Mouse (Mus musculus): ENCODE data around the gene Gch1. TPM values are rescaled to one million over a fixed set of nuclear protein-coding genes. Genes with fewer than 3 reads are reported as not detected.

Gch1 gene
- polyA plus RNA-seq, 1 experiment from 2014 or later: 3.0 TPM

GRCm38 (mm10) chr14:47176226-47176625 lies 13.0 kb downstream of the Gch1 start:
- no peaks in the 10 kb centered on the region for H3K9me3 ChIP-seq
- no peak overlapping the region for H3K27ac ChIP-seq
- H3K4me1 ChIP-seq (replicated peaks): no peaks in the 10 kb centered on the region
- no peak overlapping the region for H3K9ac ChIP-seq
- H3K27me3 ChIP-seq: no peaks in the 10 kb centered on the region
- H3K36me3 ChIP-seq: no peaks in the 10 kb centered on the region
- no peak overlapping the region for H3K4me3 ChIP-seq
- WGBS: 94% methylated on average over 5 of the region's 5 CpGs
- no peak for ATAC-seq (ENCODE audit: low FRiP score)
- no peak overlapping the region for H3K4me2 ChIP-seq

GRCm38 (mm10) chr14:47175136-47175535 lies 14.1 kb downstream of the Gch1 start:
- 85% methylated on average over 5 of the region's 5 CpGs for WGBS
- no peak for ATAC-seq (ENCODE audit: low FRiP score)
- no peak overlapping the region for H3K27ac ChIP-seq

GRCm38 (mm10) chr14:47172073-47172472 lies 17.1 kb downstream of the Gch1 start:
- no peak overlapping the region for H3K27ac ChIP-seq
- no peak overlapping the region for H3K4me2 ChIP-seq
- H3K4me3 ChIP-seq: no peak overlapping the region
- H3K27me3 ChIP-seq: no peaks in the 10 kb centered on the region
- no peaks in the 10 kb centered on the region for H3K9me3 ChIP-seq
- no peak for ATAC-seq (ENCODE audit: low FRiP score)
- no peaks in the 10 kb centered on the region for H3K36me3 ChIP-seq
- no peaks in the 10 kb centered on the region for H3K4me1 ChIP-seq (replicated peaks)
- H3K9ac ChIP-seq: no peak overlapping the region
- WGBS: 83% methylated on average over 5 of the region's 5 CpGs

More at GRCm38 (mm10) chr14:47175136-47175535, 14.1 kb downstream of the Gch1 start:
- Histone ChIP-seq H3K4me1 (replicated peaks) (no peaks in the 10 kb centered on the region), H3K36me3 (no peaks in the 10 kb centered on the region), H3K27me3 (no peaks in the 10 kb centered on the region), H3K9ac (no peak overlapping the region), H3K9me3 (no peaks in the 10 kb centered on the region), H3K4me3 (no peak overlapping the region), H3K4me2 (no peak overlapping the region)

GRCm38 (mm10) chr14:47170499-47171109 lies 18.6 kb downstream of the Gch1 start:
- Histone ChIP-seq H3K27me3 (no peaks in the 10 kb centered on the region), H3K27ac (no peak overlapping the region), H3K36me3 (no peaks in the 10 kb centered on the region), H3K9me3 (no peaks in the 10 kb centered on the region), H3K4me2 (no peak overlapping the region), H3K9ac (no peak overlapping the region), H3K4me3 (no peak overlapping the region), H3K4me1 (replicated peaks) (no peaks in the 10 kb centered on the region)
- WGBS: 70% methylated on average over 3 of the region's 3 CpGs
- ATAC-seq (ENCODE audit: low FRiP score): no peak

- H3K4me2 ChIP-seq: no peak overlapping the region
- no peaks in the 10 kb centered on the region for H3K4me1 ChIP-seq (replicated peaks)
- ATAC-seq (ENCODE audit: low FRiP score): no peak
- no peaks in the 10 kb centered on the region for H3K27me3 ChIP-seq
- 81% methylated on average over 9 of the region's 9 CpGs for WGBS
- no peak overlapping the region for H3K27ac ChIP-seq
- no peak overlapping the region for H3K4me3 ChIP-seq
- H3K9ac ChIP-seq: no peak overlapping the region
- H3K36me3 ChIP-seq: no peaks in the 10 kb centered on the region
- no peaks in the 10 kb centered on the region for H3K9me3 ChIP-seq
These were observed 19.4 kb downstream of the Gch1 start for GRCm38 (mm10) chr14:47169677-47170410.

- Histone ChIP-seq H3K27me3 (no peaks in the 10 kb centered on the region), H3K4me1 (replicated peaks) (no peaks in the 10 kb centered on the region), H3K9ac (no peak overlapping the region), H3K9me3 (no peaks in the 10 kb centered on the region), H3K4me3 (no peak overlapping the region), H3K36me3 (no peaks in the 10 kb centered on the region), H3K4me2 (no peak overlapping the region), H3K27ac (no peak overlapping the region)
- ATAC-seq (ENCODE audit: low FRiP score): no peak
- 95% methylated on average over 5 of the region's 5 CpGs for WGBS
These were observed 23.5 kb downstream of the Gch1 start for GRCm38 (mm10) chr14:47165741-47166140.

GRCm38 (mm10) chr14:47165117-47165516 lies 24.1 kb downstream of the Gch1 start:
- Histone ChIP-seq H3K27ac (no peak overlapping the region), H3K4me2 (no peak overlapping the region)

GRCm38 (mm10) chr14:47161921-47162427 lies 27.2 kb downstream of the Gch1 start:
- Histone ChIP-seq H3K27ac (no peak overlapping the region), H3K9ac (no peak overlapping the region), H3K27me3 (no peaks in the 10 kb centered on the region), H3K4me2 (no peak overlapping the region), H3K4me1 (replicated peaks) (no peaks in the 10 kb centered on the region), H3K36me3 (no peaks in the 10 kb centered on the region), H3K4me3 (no peak overlapping the region), H3K9me3 (no peaks in the 10 kb centered on the region)
- no peak for ATAC-seq (ENCODE audit: low FRiP score)
- WGBS: 85% methylated on average over 3 of the region's 5 CpGs

More at GRCm38 (mm10) chr14:47165117-47165516, 24.1 kb downstream of the Gch1 start:
- ATAC-seq (ENCODE audit: low FRiP score): no peak
- Histone ChIP-seq H3K9ac (no peak overlapping the region), H3K27me3 (no peaks in the 10 kb centered on the region), H3K4me3 (no peak overlapping the region), H3K9me3 (no peaks in the 10 kb centered on the region), H3K36me3 (no peaks in the 10 kb centered on the region), H3K4me1 (replicated peaks) (no peaks in the 10 kb centered on the region)
- 92% methylated on average over 5 of the region's 5 CpGs for WGBS

- H3K4me3 ChIP-seq: no peak overlapping the region
- H3K36me3 ChIP-seq: no peaks in the 10 kb centered on the region
- no peaks in the 10 kb centered on the region for H3K27me3 ChIP-seq
- ATAC-seq (ENCODE audit: low FRiP score): no peak
- no peaks in the 10 kb centered on the region for H3K4me1 ChIP-seq (replicated peaks)
- WGBS: 80% methylated on average over 2 of the region's 2 CpGs
- H3K9me3 ChIP-seq: no peaks in the 10 kb centered on the region
- no peak overlapping the region for H3K4me2 ChIP-seq
- no peak overlapping the region for H3K9ac ChIP-seq
- H3K27ac ChIP-seq: no peak overlapping the region
These were observed 29.1 kb downstream of the Gch1 start for GRCm38 (mm10) chr14:47160051-47160640.

- no peak overlapping the region for H3K4me2 ChIP-seq
- no peaks in the 10 kb centered on the region for H3K9me3 ChIP-seq
- H3K27ac ChIP-seq: no peak overlapping the region
- no peak overlapping the region for H3K9ac ChIP-seq
- H3K4me3 ChIP-seq: no peak overlapping the region
- H3K27me3 ChIP-seq: no peaks in the 10 kb centered on the region
- no peaks in the 10 kb centered on the region for H3K4me1 ChIP-seq (replicated peaks)
- no peak for ATAC-seq (ENCODE audit: low FRiP score)
- 97% methylated on average over 3 of the region's 3 CpGs for WGBS
- no peaks in the 10 kb centered on the region for H3K36me3 ChIP-seq
These were observed 34.9 kb downstream of the Gch1 start for GRCm38 (mm10) chr14:47154303-47154702.

GRCm38 (mm10) chr14:47151306-47151705 lies 37.9 kb downstream of the Gch1 start:
- ATAC-seq (ENCODE audit: low FRiP score): no peak
- WGBS: 96% methylated on average over 6 of the region's 6 CpGs

GRCm38 (mm10) chr14:47144326-47144725 lies 44.9 kb downstream of the Gch1 start:
- H3K9me3 ChIP-seq: no peaks in the 10 kb centered on the region
- no peaks in the 10 kb centered on the region for H3K4me1 ChIP-seq (replicated peaks)
- no peak overlapping the region for H3K9ac ChIP-seq
- H3K27me3 ChIP-seq: no peaks in the 10 kb centered on the region
- no peak overlapping the region for H3K4me3 ChIP-seq
- no peak overlapping the region for H3K27ac ChIP-seq
- no peak overlapping the region for H3K4me2 ChIP-seq
- no peaks in the 10 kb centered on the region for H3K36me3 ChIP-seq
- 97% methylated on average over 5 of the region's 5 CpGs for WGBS
- ATAC-seq (ENCODE audit: low FRiP score): no peak

More at GRCm38 (mm10) chr14:47151306-47151705, 37.9 kb downstream of the Gch1 start:
- Histone ChIP-seq H3K4me3 (no peak overlapping the region), H3K4me1 (replicated peaks) (no peaks in the 10 kb centered on the region), H3K4me2 (no peak overlapping the region), H3K36me3 (no peaks in the 10 kb centered on the region), H3K9ac (no peak overlapping the region), H3K27me3 (no peaks in the 10 kb centered on the region), H3K27ac (no peak overlapping the region), H3K9me3 (no peaks in the 10 kb centered on the region)

Data from hindbrain, embryonic 13.5 days (tissue).